In genomic region chr2:167235338-167236018, GRCm38 (mm10) we compare ENCODE assay signal across 14 mouse cellular contexts. TPM values are rescaled to one million over a fixed set of nuclear protein-coding genes. Genes with fewer than 3 reads are reported as not detected.
DNase-seq lines count a peak whose midpoint lies in the region; TF ChIP-seq lines count a peak whose summit lies in the region.
"Had no signal": no experiment of that assay in that cellular context is flagged by ENCODE, and none has a peak within 500 bp of the region (broad histone marks: within the 10 kb centered on the region; RNA-seq: fewer than 3 reads in every experiment).

No protein-coding gene starts in this region.

- peak; percentile 44; the same call in 1 of the 2 replicates for TF ChIP-seq POLR2A in heart, adult 2 months (IDR thresholded peaks at IDR 0.05; ENCODE audit: insufficient read depth, low read depth, low read length)

- 34% methylated on average over 17 of the region's 17 CpGs for WGBS in heart, adult 2 months

- no peaks in the 10 kb centered on the region for H3K36me3 ChIP-seq in heart, adult 2 months (ENCODE audit: control insufficient read depth, insufficient read depth, low read length)
- H3K36me3 ChIP-seq: lung, embryonic 15.5 days; midbrain, embryonic 15.5 days had no signal

- H3K4me1 ChIP-seq in heart, adult 2 months (ENCODE audit: control insufficient read depth, insufficient read depth, low read length) = peaks cover 11% of the 10 kb centered on the region

- no peaks in the 10 kb centered on the region for H3K79me2 ChIP-seq in heart, adult 2 months (replicated peaks; ENCODE audit: control insufficient read depth, insufficient read depth, low read length)

- no peaks in the 10 kb centered on the region; the same call in 1 of the 2 replicates for H3K27me3 ChIP-seq in heart, adult 2 months (ENCODE audit: control insufficient read depth, insufficient read depth, low read length)

- intact Hi-C loops in gastrocnemius, adult 2 months (cut with DNase I) = no loop called here
- intact Hi-C loops in heart, adult 2 months (cut with DNase I) = no loop called here
- intact Hi-C loops in heart, postnatal 14 days (cut with DNase I) = no loop called here

- no peak for TF ChIP-seq CTCF in gastrocnemius, adult 2 months (IDR thresholded peaks at IDR 0.05)
- no peak for TF ChIP-seq CTCF in heart, adult 2 months (IDR thresholded peaks at IDR 0.05)

- peak overlapping the region; percentile 76 for H3K27ac ChIP-seq in gastrocnemius, adult 2 months
- peak overlapping the region; percentile 70 for H3K27ac ChIP-seq in heart, adult 2 months
- H3K27ac ChIP-seq: hindbrain, embryonic 14.5 days; lung, embryonic 15.5 days; midbrain, embryonic 15.5 days had no signal

- DNase-seq in gastrocnemius, adult 2 months = peak; percentile 40
- no peak for DNase-seq in gastrocnemius, adult 8-10 months (ENCODE audit: low spot score in 2 of 2)
- peak; percentile 61 for DNase-seq in 3T3-L1 (ENCODE audit: low read depth, low spot score)
- peak; percentile 61 to 84 for DNase-seq in heart, adult 2 months
- DNase-seq in heart, postnatal 14 days = peak; percentile 62 to 64
- no peak for DNase-seq in spleen, adult 12 weeks (ENCODE audit: low spot score)
- no peak for DNase-seq in MN1 (ENCODE audit: low spot score)
- DNase-seq in right cerebral cortex, postnatal 14 days = no peak
- DNase-seq: adrenal gland, postnatal 14 days; kidney, adult 9 months; left cerebral cortex, postnatal 4 days had no signal

- TF ChIP-seq EP300 in heart, adult 2 months (IDR thresholded peaks at IDR 0.05; ENCODE audit: insufficient read depth, low read depth, low read length) = peak; percentile 44; the same call in 1 of the 2 replicates

- H3K9ac ChIP-seq in heart, adult 2 months (ENCODE audit: low read depth, low read length) = no peak overlapping the region
- H3K9ac ChIP-seq: hindbrain, embryonic 14.5 days; lung, embryonic 15.5 days; midbrain, embryonic 15.5 days had no signal

- no peak overlapping the region; the same call in 1 of the 2 replicates for H3K4me3 ChIP-seq in gastrocnemius, adult 2 months
- H3K4me3 ChIP-seq in heart, adult 2 months = no peak overlapping the region
- H3K4me3 ChIP-seq: lung, embryonic 15.5 days; midbrain, embryonic 15.5 days had no signal

RNA-seq across cellular contexts. Expression of gene Ptgis, which starts 4.9 kb away (rescaled TPM):
- 1 to 10 TPM; 1.7 to 5.2 TPM for total RNA-seq in gastrocnemius, adult 2 months (2021)
- total RNA-seq in gastrocnemius, adult 8-10 months (2022) = 1 to 10 TPM; 1.1 to 3.3 (median 1.9) TPM
- total RNA-seq in heart, adult 2 months (2021) = 10 to 100 TPM; 16.3 to 17.7 TPM
- 31.3 and 32.1 TPM in 2 replicates for polyA plus RNA-seq in heart, adult 2 months (2012; rRNA removed)
- 10 to 100 TPM; 24.5 to 25.5 TPM for total RNA-seq in heart, postnatal 14 days (2021)

RNA-seq across cellular contexts. Expression of gene Kcnb1, which starts 45.5 kb away (rescaled TPM):
- total RNA-seq in gastrocnemius, adult 2 months (2021) = 10 to 100 TPM; 16.1 to 20.7 TPM
- total RNA-seq in gastrocnemius, adult 8-10 months (2022) = 10 to 100 TPM; 15.8 to 28.1 (median 25.7) TPM
- total RNA-seq in heart, adult 2 months (2021) = 10 to 100 TPM; 32.8 to 38.8 TPM
- 17.2 and 19.2 TPM in 2 replicates for polyA plus RNA-seq in heart, adult 2 months (2012; rRNA removed)
- total RNA-seq in heart, postnatal 14 days (2021) = 10 to 100 TPM; 57.9 to 60.3 TPM

Comparison
In these comparisons a context has a peak if more than half of its experiments do, and no peak if none do; other contexts are left out.
1. DNase-seq: peak in gastrocnemius, adult 2 months (single experiment), 3T3-L1 (single experiment), heart, adult 2 months (2 of 2) and heart, postnatal 14 days (2 of 2); none in gastrocnemius, adult 8-10 months (0 of 2), spleen, adult 12 weeks (single experiment), MN1 (single experiment) and right cerebral cortex, postnatal 14 days (single experiment).